Mouse (Mus musculus) liver, embryonic 13.5 days (tissue): ENCODE results near the gene Luc7l3. TPM values are rescaled to one million over a fixed set of nuclear protein-coding genes. Genes with fewer than 3 reads are reported as not detected.

Experiments
- ATAC-seq: fragments of 200-750 bp; cut with Nextera tagmentation; 2 replicates; pipeline ENCODE4 v1.8.0; 2017; ENCODE audit warnings: low read depth, mild to moderate bottlenecking, moderate number of reproducible peaks, moderate library complexity
- DNase-seq: peaks from one replicate; pipeline ENCODE4 v3.0.0; 2022
- H3K27ac ChIP-seq: fragments of 300-500 bp; sonication (generic); 2 replicates; pipeline ENCODE4 v1.5.1; 2015; ENCODE audit warnings: moderate library complexity, mild to moderate bottlenecking, inconsistent platforms
- H3K27me3 ChIP-seq: fragments of 300-500 bp; sonication (generic); 2 replicates; pipeline ENCODE4 v1.6.1; 2015; ENCODE audit warnings: mild to moderate bottlenecking, inconsistent platforms
- H3K36me3 ChIP-seq: fragments of 300-500 bp; sonication (generic); 2 replicates; pipeline ENCODE4 v1.6.1; 2015; ENCODE audit warnings: mild to moderate bottlenecking, inconsistent platforms
- H3K4me1 ChIP-seq: fragments of 300-500 bp; sonication (generic); replicated peaks from 2 replicates; pipeline ENCODE4 v1.6.1; 2015; ENCODE audit warnings: inconsistent platforms
- H3K4me2 ChIP-seq: fragments of 300-500 bp; sonication (generic); 2 replicates; pipeline ENCODE4 v1.6.1; 2015; ENCODE audit warnings: inconsistent platforms, mild to moderate bottlenecking, moderate library complexity
- H3K4me3 ChIP-seq: fragments of 300-500 bp; sonication (generic); replicated peaks from 2 replicates; pipeline ENCODE4 v1.5.1; 2015; ENCODE audit warnings: mild to moderate bottlenecking, inconsistent platforms
- H3K9ac ChIP-seq: fragments of 300-500 bp; sonication (generic); 2 replicates; pipeline ENCODE4 v1.6.1; 2015; ENCODE audit warnings: mild to moderate bottlenecking, inconsistent platforms
- H3K9me3 ChIP-seq: fragments of 300-500 bp; sonication (generic); replicated peaks from 2 replicates; pipeline ENCODE4 v1.6.1; 2016; ENCODE audit warnings: inconsistent platforms
- WGBS: fragments of 180-500 bp; shearing (Covaris S2); methylation state at CpG from one replicate; pipeline ENCODE4 v1.1.7; 2015; ENCODE audit not compliant: insufficient replicate concordance; 5-methylcytosine and 5-hydroxymethylcytosine counted together
- polyA plus RNA-seq: library from polyadenylated mRNA; unstranded; fragments of >200 nt; fragmentation: Nextera tagmentation; extraction: Ambion mirVana; gene quantifications from 2 replicates; pipeline ENCODE4 v1.2.1, GENCODE M21; 2015

The Luc7l3 gene
- polyA plus RNA-seq, 1 experiment from 2014 or later: 53.4 TPM

DNA sequence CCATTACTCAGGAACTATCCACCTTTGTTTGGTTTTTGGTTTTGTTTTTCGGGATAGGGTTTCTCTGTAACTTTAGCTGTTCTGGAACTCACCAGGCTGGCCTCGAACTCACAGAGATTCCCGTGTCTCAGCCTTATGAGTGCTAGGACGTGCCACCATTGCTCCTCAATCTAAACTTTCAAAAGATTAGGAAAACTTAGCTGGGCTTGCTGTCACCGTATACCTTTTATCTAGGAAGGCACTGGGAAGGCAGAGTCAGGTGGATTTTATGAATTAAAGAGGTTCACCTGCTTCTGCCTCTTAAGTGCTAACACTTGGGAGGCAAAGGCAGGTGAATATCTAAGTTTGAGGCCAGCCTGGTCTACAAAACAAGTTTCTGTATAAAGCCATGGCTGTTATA is 848 bp upstream of the Luc7l3 start:
- H3K9me3 ChIP-seq: no peaks in the 10 kb centered on the region
- WGBS: 26% methylated on average over 5 of the region's 5 CpGs
- H3K27me3 ChIP-seq: 0 out of 2 replicates have a peak, but pooled peaks cover 5% of the 10 kb centered on the region
- H3K36me3 ChIP-seq: peaks cover 15% of the 10 kb centered on the region; the same call in 1 of the 2 replicates
- H3K4me2 ChIP-seq: peak overlapping the region; percentile 77
- H3K4me3 ChIP-seq: peak overlapping the region; percentile 97
- ATAC-seq (no peak), DNase-seq (no peak)
- H3K9ac ChIP-seq: peak overlapping the region; percentile 98
- H3K27ac ChIP-seq: peak overlapping the region; percentile 97
- peaks cover 52% of the 10 kb centered on the region for H3K4me1 ChIP-seq

GRCm38 (mm10) chr11:94320969-94321930 is 538 bp downstream of the Luc7l3 start:
- H3K4me2 ChIP-seq: peak overlapping the region; percentile 73
- H3K9me3 ChIP-seq: no peaks in the 10 kb centered on the region
- under 1% methylated on average over 67 of the region's 67 CpGs for WGBS
- H3K27me3 ChIP-seq: no peaks in the 10 kb centered on the region
- H3K27ac ChIP-seq: peak overlapping the region; percentile 97
- H3K9ac ChIP-seq: peak overlapping the region; percentile 98
- H3K36me3 ChIP-seq: peaks cover 15% of the 10 kb centered on the region; the same call in 1 of the 2 replicates
- DNase-seq (no peak), ATAC-seq (peak; percentile 68)
- peaks cover 56% of the 10 kb centered on the region for H3K4me1 ChIP-seq
- H3K4me3 ChIP-seq: peak overlapping the region; percentile 97

DNA sequence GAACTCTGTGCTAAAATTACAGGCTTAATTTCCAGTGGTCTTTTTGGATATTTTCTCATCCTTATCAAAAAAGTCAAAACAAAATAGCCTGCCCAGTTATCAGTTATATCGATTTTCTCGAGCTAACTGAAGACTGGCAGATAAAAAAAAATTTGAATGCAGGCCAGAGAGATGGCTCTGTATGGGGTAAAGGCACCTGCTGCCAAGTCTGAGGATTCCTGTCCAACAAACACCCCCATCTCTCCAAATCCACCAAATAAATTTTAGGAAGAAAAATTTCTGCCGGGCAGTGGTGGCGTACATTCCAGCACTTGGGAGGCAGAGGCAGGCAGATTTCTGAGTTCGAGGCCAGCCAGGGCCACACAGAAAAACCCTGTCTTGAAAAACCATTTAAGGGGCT is 3.7 kb downstream of the Luc7l3 start:
- DNase-seq (no peak), ATAC-seq (no peak)
- Histone ChIP-seq H3K4me2 (peak overlapping the region; percentile 73), H3K4me3 (peak overlapping the region; percentile 26), H3K27me3 (no peaks in the 10 kb centered on the region), H3K27ac (peak overlapping the region; percentile 41), H3K9ac (peak overlapping the region; percentile 52), H3K9me3 (no peaks in the 10 kb centered on the region), H3K4me1 (peaks cover 83% of the 10 kb centered on the region), H3K36me3 (peaks cover 18% of the 10 kb centered on the region; the same call in 1 of the 2 replicates)
- WGBS: 50% methylated on average over 5 of the region's 5 CpGs

DNA sequence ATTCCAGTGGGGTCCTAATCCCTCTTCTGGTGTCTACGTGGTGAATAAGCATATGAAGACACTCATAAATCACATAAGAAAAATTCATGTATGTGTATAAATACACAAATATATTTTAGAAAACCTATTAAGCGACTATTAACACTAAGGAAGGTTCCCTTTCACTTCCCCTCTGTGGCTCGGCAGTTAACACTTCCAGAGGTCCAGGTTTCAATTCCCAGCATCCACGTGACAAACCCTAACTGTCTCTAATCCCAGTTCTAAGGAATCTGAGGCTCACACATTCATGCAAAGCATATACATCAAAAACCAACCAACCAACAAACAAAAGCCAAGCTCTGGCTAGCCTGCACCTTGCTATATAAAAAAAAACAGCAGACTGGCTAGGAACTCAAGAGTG is 4.3 kb downstream of the Luc7l3 start:
- DNase-seq (no peak), ATAC-seq (no peak)
- Histone ChIP-seq H3K36me3 (peaks cover 18% of the 10 kb centered on the region; the same call in 1 of the 2 replicates), H3K27me3 (no peaks in the 10 kb centered on the region), H3K9ac (peak overlapping the region; percentile 52), H3K9me3 (no peaks in the 10 kb centered on the region), H3K4me2 (peak overlapping the region; percentile 73), H3K4me1 (peaks cover 83% of the 10 kb centered on the region), H3K4me3 (peak overlapping the region; percentile 26; the same call in 1 of the 2 replicates), H3K27ac (peak overlapping the region; percentile 41; the same call in 1 of the 2 replicates)
- 56% methylated on average over 4 of the region's 4 CpGs for WGBS

DNA sequence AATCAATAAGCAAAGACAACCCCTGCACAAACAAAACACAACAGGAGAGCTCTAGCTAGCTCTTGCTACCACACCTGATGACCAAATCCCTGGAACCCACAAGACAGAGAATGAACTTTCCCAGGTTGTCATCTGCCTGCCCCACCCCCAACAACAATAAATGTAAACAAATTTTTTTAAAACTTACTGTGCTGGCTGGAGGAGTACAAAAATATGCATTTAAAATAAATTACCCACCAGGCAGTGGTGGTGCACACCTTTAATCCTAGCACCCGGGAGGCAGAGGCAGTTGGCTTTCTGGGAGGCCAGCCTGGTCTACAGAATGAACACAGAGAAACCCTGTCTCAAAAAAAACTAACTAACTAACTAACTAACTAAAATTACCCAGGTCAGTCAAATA is 4.8 kb downstream of the Luc7l3 start:
- H3K27ac ChIP-seq: peak overlapping the region; percentile 30; the same call in 1 of the 2 replicates
- H3K9ac ChIP-seq: peak overlapping the region; percentile 52
- ATAC-seq (no peak), DNase-seq (no peak)
- peak overlapping the region; percentile 73 for H3K4me2 ChIP-seq
- H3K9me3 ChIP-seq: no peaks in the 10 kb centered on the region
- H3K27me3 ChIP-seq: no peaks in the 10 kb centered on the region
- H3K4me3 ChIP-seq: no peak overlapping the region
- peaks cover 18% of the 10 kb centered on the region; the same call in 1 of the 2 replicates for H3K36me3 ChIP-seq
- peaks cover 84% of the 10 kb centered on the region for H3K4me1 ChIP-seq
- 48% methylated on average over 1 of the region's 1 CpGs for WGBS

- Histone ChIP-seq H3K4me3 (peak overlapping the region; percentile 11; the same call in 1 of the 2 replicates), H3K9me3 (no peaks in the 10 kb centered on the region), H3K4me2 (peak overlapping the region; percentile 73), H3K4me1 (peaks cover 89% of the 10 kb centered on the region), H3K36me3 (peaks cover 18% of the 10 kb centered on the region; the same call in 1 of the 2 replicates), H3K27ac (peak overlapping the region; percentile 29; the same call in 1 of the 2 replicates), H3K27me3 (no peaks in the 10 kb centered on the region), H3K9ac (peak overlapping the region; percentile 52)
- DNase-seq: no peak
- 72% methylated on average over 2 of the region's 2 CpGs for WGBS
- no peak for ATAC-seq
Measured at GRCm38 (mm10) chr11:94316528-94316927, 5.3 kb downstream of the Luc7l3 start.

DNA sequence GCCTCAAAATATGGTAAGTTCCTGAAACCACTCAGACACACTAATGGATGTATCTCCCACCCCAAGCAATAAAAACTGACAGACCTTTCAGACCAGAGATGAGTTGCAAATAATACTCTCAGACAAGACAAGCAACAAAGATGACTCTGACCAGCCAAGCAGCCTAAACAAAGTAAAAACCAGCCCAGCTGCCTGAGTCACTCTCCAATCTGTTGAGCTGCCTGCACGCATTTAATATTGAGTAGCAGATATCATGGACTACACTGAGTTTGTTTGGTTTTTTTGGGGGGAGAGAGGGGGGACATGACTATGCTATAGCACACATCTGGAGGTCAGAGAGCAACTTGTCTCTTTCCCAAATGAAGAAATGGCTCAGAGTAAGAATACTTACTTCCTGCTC is 6.5 kb downstream of the Luc7l3 start:
- H3K4me3 ChIP-seq: 0 out of 2 replicates have a peak overlapping the region, but pooled peaks have one; percentile 3
- H3K9me3 ChIP-seq: no peaks in the 10 kb centered on the region
- DNase-seq: no peak
- H3K9ac ChIP-seq: peak overlapping the region; percentile 42; the same call in 1 of the 2 replicates
- H3K27me3 ChIP-seq: no peaks in the 10 kb centered on the region
- peaks cover 95% of the 10 kb centered on the region for H3K4me1 ChIP-seq
- no peak for ATAC-seq
- peak overlapping the region; percentile 28 for H3K4me2 ChIP-seq
- H3K27ac ChIP-seq: peak overlapping the region; percentile 47; the same call in 1 of the 2 replicates
- H3K36me3 ChIP-seq: peaks cover 18% of the 10 kb centered on the region; the same call in 1 of the 2 replicates
- WGBS: 17% methylated on average over 1 of the region's 1 CpGs

- ATAC-seq (peak; percentile 22; the same call in 1 of the 2 replicates), DNase-seq (no peak)
- peaks cover 83% of the 10 kb centered on the region for H3K4me1 ChIP-seq
- peak overlapping the region; percentile 42 for H3K9ac ChIP-seq
- no peaks in the 10 kb centered on the region for H3K27me3 ChIP-seq
- H3K4me2 ChIP-seq: peak overlapping the region; percentile 34
- H3K9me3 ChIP-seq: no peaks in the 10 kb centered on the region
- WGBS: 21% methylated on average over 2 of the region's 2 CpGs
- peak overlapping the region; percentile 66 for H3K27ac ChIP-seq
- no peak overlapping the region for H3K4me3 ChIP-seq
- H3K36me3 ChIP-seq: peaks cover 16% of the 10 kb centered on the region
Measured at GRCm38 (mm10) chr11:94314098-94314652, 7.6 kb downstream of the Luc7l3 start.

DNA sequence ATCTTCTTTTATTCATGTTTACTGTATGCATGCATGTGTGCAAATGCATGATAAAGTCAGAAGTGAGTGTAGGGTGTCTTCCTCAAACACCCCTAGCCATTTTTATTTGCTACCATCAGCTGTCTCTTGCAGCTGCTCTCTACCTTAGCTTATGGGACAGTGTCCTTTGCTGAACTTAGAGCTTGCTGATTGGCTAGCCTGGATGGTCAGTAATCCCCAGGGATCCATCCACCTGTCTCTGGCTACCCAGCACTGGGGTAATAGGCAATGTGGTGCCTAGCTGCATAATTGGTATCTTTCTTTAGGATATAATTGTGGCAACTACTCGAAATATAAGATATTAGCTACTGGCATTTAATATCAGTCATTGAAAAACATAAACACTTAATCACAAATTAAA is 9.1 kb downstream of the Luc7l3 start:
- 63% methylated on average over 1 of the region's 1 CpGs for WGBS
- no peak overlapping the region for H3K27ac ChIP-seq
- no peak overlapping the region for H3K4me3 ChIP-seq
- H3K9ac ChIP-seq: no peak overlapping the region
- peaks cover 19% of the 10 kb centered on the region for H3K36me3 ChIP-seq
- no peaks in the 10 kb centered on the region for H3K27me3 ChIP-seq
- H3K9me3 ChIP-seq: no peaks in the 10 kb centered on the region
- ATAC-seq: no peak; the same call in 1 of the 2 replicates
- H3K4me2 ChIP-seq: no peak overlapping the region
- H3K4me1 ChIP-seq: peaks cover 69% of the 10 kb centered on the region
- no peak for DNase-seq

DNA sequence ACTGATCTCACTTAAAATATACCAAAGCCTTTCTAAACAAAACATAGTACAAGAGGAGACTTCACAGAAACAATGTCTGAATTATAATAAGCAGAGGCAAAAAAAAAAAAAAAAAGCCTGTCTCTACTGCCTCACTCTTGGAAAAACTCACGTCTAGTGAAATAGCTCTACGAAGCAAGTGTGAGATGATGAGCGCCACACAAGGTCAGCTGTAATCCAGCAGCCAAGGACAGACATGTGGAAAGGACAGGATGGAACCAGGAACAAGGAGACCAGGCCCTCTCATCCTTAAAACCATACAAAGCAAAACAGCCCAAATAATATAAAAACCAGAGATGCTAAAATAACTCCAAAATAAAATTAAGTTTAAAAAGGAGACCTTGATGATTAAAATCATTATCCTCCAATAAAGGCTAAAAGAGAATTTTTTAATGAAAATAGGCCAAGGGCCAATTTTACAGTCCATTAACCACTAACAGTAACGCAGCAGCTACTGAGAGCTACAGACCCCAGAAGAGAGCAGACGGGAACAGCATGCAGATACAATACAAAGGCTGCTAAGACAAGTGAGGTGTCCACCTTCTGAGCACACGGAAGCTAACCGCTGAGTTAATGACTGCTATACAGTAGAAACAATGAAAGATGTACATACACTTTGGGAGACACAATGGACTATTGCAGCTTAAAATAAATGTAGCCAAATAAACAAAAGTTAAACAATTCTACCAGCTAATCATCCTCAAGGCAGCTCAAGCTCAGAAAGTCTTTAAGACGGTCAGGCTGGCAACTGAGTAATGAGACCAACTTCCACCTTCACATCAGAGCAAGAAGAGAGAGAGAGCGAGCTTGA is 26.6 kb downstream of the Luc7l3 start:
- peaks cover 20% of the 10 kb centered on the region for H3K4me1 ChIP-seq
- DNase-seq (no peak), ATAC-seq (no peak)
- peaks cover 91% of the 10 kb centered on the region for H3K36me3 ChIP-seq
- H3K9me3 ChIP-seq: no peaks in the 10 kb centered on the region
- H3K27me3 ChIP-seq: no peaks in the 10 kb centered on the region
- H3K27ac ChIP-seq: no peak overlapping the region
- H3K4me2 ChIP-seq: no peak overlapping the region
- no peak overlapping the region for H3K4me3 ChIP-seq
- no peak overlapping the region for H3K9ac ChIP-seq
- WGBS: 90% methylated on average over 9 of the region's 9 CpGs
